Mouse (Mus musculus) CH12.LX (cell line): ENCODE measurements around the gene Snhg11. TPM values are rescaled to one million over a fixed set of nuclear protein-coding genes. Genes with fewer than 3 reads are reported as not detected.

Source experiments
- DNase-seq: peaks from one replicate; pipeline ENCODE4 v3.0.0-alpha.2; 2013; ENCODE audit errors: extremely low read depth
- H3K27ac ChIP-seq: 2 replicates; pipeline ENCODE4 v1.5.1; 2012; ENCODE audit warnings: low read depth, mild to moderate bottlenecking, control low read depth, moderate library complexity; ENCODE audit not compliant: insufficient read depth
- H3K27me3 ChIP-seq: replicated peaks from 2 replicates; pipeline ENCODE3; 2012; ENCODE audit warnings: inconsistent platforms
- H3K36me3 ChIP-seq, 2 experiments: replicated peaks in 1 of 2; 2 replicates each; pipeline versions ENCODE3 to v1.6.1; 2012; ENCODE audit warnings: inconsistent platforms in 1 of 2, low read length in 1 of 2, mild to moderate bottlenecking in 1 of 2, mixed read lengths in 1 of 2, moderate library complexity in 1 of 2; ENCODE audit not compliant: control insufficient read depth in 1 of 2, insufficient read depth in 1 of 2
- H3K4me1 ChIP-seq, 2 experiments: 2 replicates each; pipeline ENCODE4 v1.6.1; 2012; ENCODE audit warnings: inconsistent platforms in 1 of 2, moderate library complexity in 1 of 2; ENCODE audit not compliant: insufficient read depth in 2 of 2, control insufficient read depth in 1 of 2
- H3K4me2 ChIP-seq: 2 replicates; pipeline ENCODE4 v1.6.1; 2012; ENCODE audit warnings: low read depth, mild to moderate bottlenecking, control low read depth; ENCODE audit not compliant: poor library complexity, insufficient read depth, severe bottlenecking
- H3K4me3 ChIP-seq, 3 experiments: fragments of 150-350 bp in 1 of 3; sonication (generic) in 1 of 3; replicated peaks in 1 of 3; 2 replicates each; pipeline versions ENCODE3 to v1.5.1; 2011 to 2012; ENCODE audit warnings: low read depth in 2 of 3, low read length in 2 of 3, mild to moderate bottlenecking in 2 of 3, moderate library complexity in 2 of 3, control low read depth in 1 of 3, improper control_type of control experiment in 1 of 3, inconsistent platforms in 1 of 3, mixed read lengths in 1 of 3; ENCODE audit not compliant: poor library complexity in 1 of 3
- H3K79me2 ChIP-seq: replicated peaks from 2 replicates; pipeline ENCODE4 v1.6.1; 2012; ENCODE audit warnings: mild to moderate bottlenecking, moderate library complexity; ENCODE audit not compliant: control insufficient read depth, poor library complexity, insufficient read depth, severe bottlenecking; ENCODE audit errors: extremely low read depth
- H3K9ac ChIP-seq: 2 replicates; pipeline ENCODE4 v1.6.1; 2012; ENCODE audit warnings: low read depth, mild to moderate bottlenecking, control low read depth, moderate library complexity; ENCODE audit not compliant: insufficient read depth
- H3K9me3 ChIP-seq: replicated peaks from 2 replicates; pipeline ENCODE3; 2012; ENCODE audit warnings: low read length, inconsistent platforms, mixed read lengths
- BHLHE40 ChIP-seq: IDR thresholded peaks from 2 replicates; pipeline ENCODE4 v1.6.1; 2011; ENCODE audit warnings: mild to moderate bottlenecking, low read depth, low read length, improper control_type of control experiment
- ELF1 ChIP-seq: IDR thresholded peaks from 2 replicates; pipeline ENCODE4 v1.6.1; 2014; ENCODE audit warnings: low read depth, mild to moderate bottlenecking, inconsistent platforms, low read length, improper control_type of control experiment
- IRF4 ChIP-seq: IDR thresholded peaks from 2 replicates; pipeline ENCODE4 v1.6.1; 2014; ENCODE audit warnings: low read depth, mild to moderate bottlenecking, inconsistent platforms, low read length, improper control_type of control experiment
- JUN ChIP-seq: IDR thresholded peaks from 2 replicates; pipeline ENCODE4 v1.6.1; 2011; ENCODE audit warnings: low read depth, mild to moderate bottlenecking, low read length, improper control_type of control experiment, moderate library complexity; ENCODE audit not compliant: insufficient read depth
- JUND ChIP-seq: conservative IDR thresholded peaks from 2 replicates; pipeline ENCODE4 v1.6.1; 2011; ENCODE audit warnings: low read depth, low read length, improper control_type of control experiment
- KAT2A ChIP-seq: IDR thresholded peaks from 2 replicates; pipeline ENCODE4 v1.6.1; 2012; ENCODE audit warnings: low read length, improper control_type of control experiment, inconsistent platforms; ENCODE audit not compliant: insufficient replicate concordance
- MAFK ChIP-seq: IDR thresholded peaks from 2 replicates; pipeline ENCODE4 v1.6.1; 2011; ENCODE audit warnings: low read length, improper control_type of control experiment; ENCODE audit not compliant: insufficient replicate concordance
- MAX ChIP-seq: IDR thresholded peaks from 2 replicates; pipeline ENCODE4 v1.6.1; 2011; ENCODE audit warnings: low read length, improper control_type of control experiment
- MEF2A ChIP-seq: IDR thresholded peaks from 2 replicates; pipeline ENCODE4 v1.6.1; 2014; ENCODE audit warnings: low read depth, mild to moderate bottlenecking, inconsistent platforms, low read length, improper control_type of control experiment, borderline replicate concordance
- MXI1 ChIP-seq: IDR thresholded peaks from 2 replicates; pipeline ENCODE4 v1.6.1; 2011; ENCODE audit warnings: mild to moderate bottlenecking, low read depth, low read length, improper control_type of control experiment
- NELFE ChIP-seq: IDR thresholded peaks from 2 replicates; pipeline ENCODE4 v1.6.1; 2011; ENCODE audit warnings: low read depth, low read length, improper control_type of control experiment
- POLR2A ChIP-seq: IDR thresholded peaks from 2 replicates; pipeline ENCODE4 v1.6.1; 2011; ENCODE audit warnings: low read depth, mild to moderate bottlenecking, improper control_type of control experiment, low read length
- POLR2AphosphoS2 ChIP-seq: IDR thresholded peaks from 2 replicates; pipeline ENCODE4 v1.6.1; 2011; ENCODE audit warnings: low read depth, low read length, improper control_type of control experiment
- RAD21 ChIP-seq: IDR thresholded peaks from 2 replicates; pipeline ENCODE4 v1.6.1; 2011; ENCODE audit warnings: low read depth, mild to moderate bottlenecking, low read length, improper control_type of control experiment, moderate library complexity
- SIN3A ChIP-seq: IDR thresholded peaks from 2 replicates; pipeline ENCODE4 v1.6.1; 2012; ENCODE audit warnings: low read length, improper control_type of control experiment, inconsistent platforms
- USF2 ChIP-seq: conservative IDR thresholded peaks from 2 replicates; pipeline ENCODE4 v1.6.1; 2011; ENCODE audit warnings: low read depth, low read length, improper control_type of control experiment
- ZC3H11A ChIP-seq: IDR thresholded peaks from 2 replicates; pipeline ENCODE4 v1.6.1; 2012; ENCODE audit warnings: low read depth, mild to moderate bottlenecking, inconsistent platforms, low read length, improper control_type of control experiment
- dilution Hi-C: fragments of 300-500 bp; cut with MboI; formaldehyde crosslinking; loops from 2 replicates; pipeline ENCODE4 v1.14.3; 2020; ENCODE audit warnings: low sequenced_read_pairs; ENCODE audit not compliant: extremely low pct_unique_long_range_greater_than_20kb, extremely low pct_ligation_motif_present
- in situ Hi-C: fragments of 300-500 bp; cut with MboI; formaldehyde crosslinking; loops from 3 replicates; pipeline ENCODE4 v1.14.3; 2019; ENCODE audit warnings: low sequenced_read_pairs, low pct_ligation_motif_present, low pct_unique_long_range_greater_than_20kb, mixed read lengths
- polyA plus RNA-seq: library from polyadenylated mRNA; unstranded; fragments of >175 nt; gene quantifications from 2 replicates; pipeline ENCODE4 v1.2.1, GENCODE M21; 2012; ENCODE audit warnings: low read depth; ENCODE audit not compliant: insufficient read length
- total RNA-seq, 2 experiments: library from RNA; depleted of rRNA; stranded (reverse); fragments of 300-350 nt in 1 of 2; fragments of >200 nt in 1 of 2; gene quantifications; 2 replicates each; pipeline ENCODE4 v1.2.3; 2012 to 2014

Gene Snhg11
- total and polyA plus RNA-seq, 3 experiments: 0.04 to 0.13 TPM; not detected in 1

- no peak for TF ChIP-seq KAT2A
- TF ChIP-seq POLR2A: no peak
- TF ChIP-seq ZC3H11A: no peak
- TF ChIP-seq MEF2A: no peak
- TF ChIP-seq MAX: no peak
- TF ChIP-seq SIN3A: no peak
- TF ChIP-seq JUN: no peak
- no peak for TF ChIP-seq IRF4
- no peak for TF ChIP-seq USF2
- TF ChIP-seq BHLHE40: no peak
- TF ChIP-seq ELF1: no peak
- TF ChIP-seq MAFK: no peak
- no peak for TF ChIP-seq RAD21
- no peak for TF ChIP-seq POLR2AphosphoS2
- no peak for TF ChIP-seq JUND
- no peak for TF ChIP-seq MXI1
- H3K9ac ChIP-seq: no peak overlapping the region
- H3K27me3 ChIP-seq: no peaks in the 10 kb centered on the region
- H3K4me2 ChIP-seq: no peak overlapping the region
- H3K36me3 ChIP-seq: no peaks in the 10 kb centered on the region
- no peak overlapping the region for H3K4me3 ChIP-seq
- H3K79me2 ChIP-seq: no peaks in the 10 kb centered on the region
- in situ Hi-C loops (loop anchor here (25.0 kb wide), 1 partner anchor 269 kb away; no protein-coding TSS in a partner anchor), dilution Hi-C loops (no loop called here)
- H3K27ac ChIP-seq: no peak overlapping the region
- H3K9me3 ChIP-seq: no peaks in the 10 kb centered on the region
- peaks cover 0 to 3% of the 10 kb centered on the region in 2 experiments; a peak in 1 of 4 replicates for H3K4me1 ChIP-seq
- DNase-seq: no peak
Observed at GRCm38 (mm10) chr2:158368313-158368712, 7.1 kb upstream of the Snhg11 start.

GRCm38 (mm10) chr2:158369474-158370172 lies 5.8 kb upstream of the Snhg11 start:
- no peak for TF ChIP-seq NELFE
- no peak for TF ChIP-seq RAD21
- TF ChIP-seq MEF2A: no peak
- TF ChIP-seq ELF1: no peak
- H3K27ac ChIP-seq: no peak overlapping the region
- H3K9me3 ChIP-seq: no peaks in the 10 kb centered on the region
- H3K4me1 ChIP-seq: peaks cover 0 to 3% of the 10 kb centered on the region in 2 experiments; a peak in 1 of 4 replicates
- H3K79me2 ChIP-seq: no peaks in the 10 kb centered on the region
- H3K9ac ChIP-seq: no peak overlapping the region
- no peaks in the 10 kb centered on the region for H3K36me3 ChIP-seq
- H3K4me3 ChIP-seq: no peak overlapping the region
- H3K27me3 ChIP-seq: no peaks in the 10 kb centered on the region
- in situ Hi-C loops (loop anchor here (25.0 kb wide), 1 partner anchor 268 kb away; no protein-coding TSS in a partner anchor), dilution Hi-C loops (no loop called here)
- no peak for DNase-seq
- H3K4me2 ChIP-seq: no peak overlapping the region
